Mouse (Mus musculus) spleen, adult 12 weeks (tissue): ENCODE results near the gene Spon2.

Experiments
- DNase-seq: peaks from one replicate; pipeline ENCODE4 v3.0.0; 2022; ENCODE audit warnings: low spot score

The Spon2 gene

DNA sequence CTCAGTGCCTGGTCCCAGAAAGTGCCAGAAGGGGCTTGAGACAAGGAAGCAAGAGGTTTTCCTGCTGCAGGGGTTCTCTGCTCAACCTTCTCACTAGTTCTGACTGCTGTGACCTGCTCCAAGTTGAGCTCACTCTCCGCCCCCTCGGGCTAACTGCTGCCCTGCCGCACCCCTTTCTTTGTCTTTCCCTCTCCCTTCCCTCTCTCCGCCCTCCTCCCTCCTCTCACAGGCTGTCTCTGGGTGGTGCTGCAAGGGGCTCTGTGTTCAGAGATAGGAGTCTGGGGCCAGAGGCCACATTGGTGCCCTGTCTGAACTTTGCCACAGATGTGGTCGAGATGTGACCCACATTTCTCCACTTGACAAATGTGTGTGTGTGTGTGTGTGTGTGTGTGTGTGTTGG is at the start of gene Spon2:
TSS of gene Spon2 (minus strand) at position 375 of the 400 bp plus-strand sequence.
- no peak for DNase-seq

GRCm38 (mm10) chr5:33254416-33254815 is 36.2 kb upstream of the Spon2 start:
- no peak for DNase-seq

GRCm38 (mm10) chr5:33248186-33248585 is 29.9 kb upstream of the Spon2 start:
- no peak for DNase-seq

- DNase-seq = no peak
Measured at GRCm38 (mm10) chr5:33247387-33247786, 29.1 kb upstream of the Spon2 start.

GRCm38 (mm10) chr5:33245701-33246100 is 27.4 kb upstream of the Spon2 start:
- no peak for DNase-seq

DNA sequence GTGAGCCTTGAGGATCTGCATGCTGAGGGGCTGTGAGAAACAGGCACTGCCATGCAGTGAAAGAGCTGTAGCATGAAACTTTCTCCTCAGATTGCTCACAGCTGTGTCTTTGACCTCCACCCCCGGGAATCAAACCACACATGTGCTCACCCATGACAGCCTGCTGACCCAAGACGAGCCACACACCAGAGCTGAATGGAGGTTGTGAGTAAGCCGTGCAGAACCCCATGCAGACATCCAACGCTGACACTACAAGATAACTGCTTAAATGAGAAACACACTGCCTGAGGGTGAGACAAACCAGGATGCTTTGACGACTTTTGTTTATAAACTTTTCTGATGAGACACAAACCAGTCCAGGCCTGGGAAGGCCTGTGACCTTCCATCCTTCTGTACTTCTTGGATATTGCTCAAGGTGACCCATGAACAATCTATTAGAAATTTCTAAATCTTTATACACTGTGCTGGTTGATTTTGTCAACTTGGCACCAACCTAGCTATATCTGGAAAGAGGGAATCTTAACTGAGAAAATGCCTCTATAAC is 26.2 kb upstream of the Spon2 start:
- no peak for DNase-seq

DNA sequence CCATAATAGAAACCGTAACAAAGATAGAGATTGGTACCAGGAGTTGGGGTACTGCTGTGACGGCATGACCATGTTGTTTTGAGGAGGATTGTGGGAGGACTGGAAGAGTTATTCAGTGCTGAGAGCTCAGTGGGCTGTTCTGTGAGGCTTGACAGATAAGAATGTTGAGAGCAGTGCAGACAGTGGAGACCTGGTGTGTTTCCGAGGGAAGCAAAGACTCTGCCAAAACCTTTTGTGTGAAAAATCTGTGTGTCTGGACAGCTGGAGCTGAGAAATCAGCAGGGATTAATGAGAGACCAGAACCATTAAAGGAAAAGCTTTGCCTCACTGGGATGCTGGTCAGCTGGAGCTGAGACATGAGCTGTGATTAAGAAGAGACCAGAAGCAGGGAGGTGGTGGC is 21.7 kb upstream of the Spon2 start:
- DNase-seq = no peak

- no peak for DNase-seq
Measured at GRCm38 (mm10) chr5:33239111-33239714, 21.0 kb upstream of the Spon2 start.

DNA sequence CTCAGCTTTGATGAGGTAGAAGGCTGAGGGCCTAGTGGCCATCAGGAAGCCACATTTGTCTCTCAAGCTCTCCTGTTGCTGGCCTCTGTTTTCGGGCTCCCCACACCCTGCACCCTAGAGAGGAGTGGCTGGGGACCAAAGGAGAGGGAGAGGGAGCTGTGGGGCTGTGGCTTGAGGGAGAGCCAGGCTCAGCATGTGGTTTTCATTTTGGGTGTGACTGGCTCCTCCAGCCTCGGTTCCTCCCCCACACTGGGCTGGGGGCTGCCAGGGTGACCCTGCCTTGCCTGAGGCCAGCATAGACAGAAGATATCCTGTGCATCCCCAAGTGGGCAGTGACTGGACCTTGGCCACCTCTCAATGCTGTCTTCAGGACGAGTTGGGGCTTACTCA is 20.0 kb upstream of the Spon2 start:
- no peak for DNase-seq

DNA sequence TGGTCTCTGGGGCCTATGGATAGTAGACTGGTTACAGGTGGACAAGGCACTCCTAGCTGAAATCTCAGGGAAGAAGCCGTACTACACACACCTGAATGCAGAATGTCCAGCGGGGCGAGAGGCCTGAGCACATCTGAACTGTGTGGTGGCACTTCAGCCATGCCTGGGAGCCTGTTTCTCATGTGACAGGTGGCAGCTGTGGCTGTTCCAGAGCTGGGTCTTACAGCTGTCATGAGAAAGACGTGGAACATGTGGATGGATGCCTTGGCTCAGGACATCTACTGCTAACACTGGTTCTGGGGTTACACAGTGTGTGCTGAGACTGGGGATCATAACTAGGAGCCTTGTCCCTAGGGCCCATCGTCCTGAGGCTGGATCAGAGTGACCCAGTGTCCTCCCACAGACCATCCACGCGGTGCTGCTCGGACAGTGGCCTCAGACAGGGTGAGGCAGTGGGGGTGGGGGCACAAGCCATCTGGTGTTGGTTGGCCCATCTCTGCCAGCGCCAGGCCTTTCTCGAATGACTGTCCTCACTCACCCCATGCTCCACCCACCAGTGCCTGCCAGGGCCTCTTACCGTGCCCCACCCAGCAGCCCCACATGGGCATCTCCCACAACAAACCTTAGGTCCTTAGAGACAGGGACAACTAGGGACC is 19.5 kb upstream of the Spon2 start:
- no peak for DNase-seq

GRCm38 (mm10) chr5:33234391-33235031 is 16.3 kb upstream of the Spon2 start:
- DNase-seq = no peak

DNA sequence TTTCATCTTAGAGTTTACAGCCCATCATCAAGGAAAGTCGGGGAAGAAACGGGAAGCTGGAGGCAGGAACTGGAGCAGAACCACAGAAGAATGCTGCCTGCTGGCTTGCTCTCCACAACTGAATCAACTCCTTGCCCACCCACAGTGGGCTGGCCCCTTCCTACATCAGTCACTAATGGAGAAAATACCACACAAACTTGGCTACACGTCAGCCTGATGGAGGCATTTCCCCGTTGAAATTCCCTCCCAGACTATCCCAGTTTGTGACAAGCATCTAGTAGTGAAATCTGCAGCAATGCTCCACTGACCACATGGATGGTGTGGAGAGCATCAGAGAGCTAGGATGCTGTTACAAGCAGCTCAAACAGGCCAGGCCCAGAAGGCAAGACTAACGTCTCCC is 14.5 kb upstream of the Spon2 start:
- no peak for DNase-seq

GRCm38 (mm10) chr5:33230285-33230684 is 12.0 kb upstream of the Spon2 start:
- DNase-seq = no peak

- DNase-seq = no peak
Measured at GRCm38 (mm10) chr5:33228428-33228827, 10.2 kb upstream of the Spon2 start.

DNA sequence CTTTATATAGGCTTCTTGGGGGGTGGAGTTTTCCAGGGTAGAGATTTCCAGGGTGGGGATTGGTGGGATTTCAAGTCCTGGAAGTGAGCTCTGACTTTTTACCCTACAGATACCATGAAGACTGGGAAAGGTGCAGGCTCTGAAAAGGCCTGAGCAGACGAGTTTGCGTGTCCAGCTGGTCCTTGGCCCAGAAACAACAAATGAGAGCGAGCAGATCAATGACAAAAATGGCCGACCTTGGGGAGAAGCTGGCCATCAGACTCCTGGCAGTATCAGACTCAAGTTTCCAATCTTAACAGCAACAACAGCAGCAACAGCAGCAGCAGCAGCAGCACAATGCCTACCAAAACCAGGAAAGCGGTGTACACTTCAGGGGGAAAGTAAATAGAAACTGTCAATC is 7.4 kb upstream of the Spon2 start:
- no peak for DNase-seq

DNA sequence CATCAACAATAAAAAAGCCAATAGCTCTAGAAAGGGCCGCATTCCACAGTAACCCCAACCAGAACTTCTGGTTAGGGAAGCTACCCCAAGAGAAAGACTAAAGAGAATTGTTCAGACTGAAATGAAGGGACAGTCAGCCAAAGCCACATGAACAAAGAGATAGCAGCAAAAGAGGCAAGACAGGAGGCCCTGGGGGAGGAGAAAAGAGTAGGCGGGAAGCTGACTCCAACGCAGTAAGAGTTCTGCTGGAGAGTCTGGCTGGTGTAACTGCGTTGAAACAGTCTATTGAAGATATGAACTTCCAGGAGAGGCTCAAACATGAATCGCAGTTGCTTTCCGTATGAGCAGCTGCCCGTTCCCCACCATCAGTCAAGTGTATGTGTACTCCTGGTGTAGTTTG is 6.2 kb upstream of the Spon2 start:
- no peak for DNase-seq

DNA sequence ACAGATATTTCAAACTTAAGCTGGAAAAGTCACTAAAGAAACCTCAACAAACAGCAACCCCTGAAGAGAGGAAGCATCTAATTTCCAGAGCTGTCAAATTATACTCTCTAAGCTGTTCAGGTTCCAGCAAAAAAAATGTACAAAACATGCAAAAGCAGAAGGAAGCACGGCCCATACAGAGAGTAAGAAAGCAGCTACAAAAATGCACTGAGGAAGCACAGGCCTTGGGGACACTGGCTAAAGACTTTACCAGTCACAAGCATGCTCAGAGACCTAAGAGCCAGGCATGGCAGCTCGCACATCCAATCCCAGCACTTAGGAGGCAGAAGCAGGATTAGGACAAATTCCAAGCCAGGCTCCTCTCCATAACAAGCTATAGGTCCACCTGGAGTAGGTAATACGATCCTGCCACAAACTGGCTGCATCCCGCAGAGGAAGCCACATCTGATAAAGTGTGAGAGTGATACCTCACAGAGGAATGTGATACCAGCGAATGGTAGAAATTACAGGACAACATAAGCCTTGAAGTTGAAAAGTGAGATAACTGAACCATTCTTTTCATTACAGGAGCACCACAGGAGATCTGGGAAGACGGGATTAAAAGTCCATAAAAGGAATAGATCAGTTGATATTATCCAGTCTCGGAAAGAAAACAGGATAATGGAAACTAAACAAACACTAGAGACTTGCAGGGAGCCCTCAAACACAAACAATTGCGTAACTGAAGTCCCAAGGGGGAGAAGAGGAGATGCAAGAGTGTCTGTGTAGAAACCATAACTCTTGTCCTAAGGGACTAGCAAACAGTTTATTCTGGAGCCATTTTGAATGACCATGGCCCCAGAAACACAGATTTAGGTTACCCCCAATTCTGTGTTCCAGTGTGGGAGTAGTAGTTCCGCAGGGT is 4.8 kb upstream of the Spon2 start:
- no peak for DNase-seq

GRCm38 (mm10) chr5:33222389-33222788 is 4.1 kb upstream of the Spon2 start:
- no peak for DNase-seq

GRCm38 (mm10) chr5:33220350-33221044 is 2.2 kb upstream of the Spon2 start:
- DNase-seq = no peak

GRCm38 (mm10) chr5:33219831-33220230 is 1.6 kb upstream of the Spon2 start:
- DNase-seq = no peak

DNA sequence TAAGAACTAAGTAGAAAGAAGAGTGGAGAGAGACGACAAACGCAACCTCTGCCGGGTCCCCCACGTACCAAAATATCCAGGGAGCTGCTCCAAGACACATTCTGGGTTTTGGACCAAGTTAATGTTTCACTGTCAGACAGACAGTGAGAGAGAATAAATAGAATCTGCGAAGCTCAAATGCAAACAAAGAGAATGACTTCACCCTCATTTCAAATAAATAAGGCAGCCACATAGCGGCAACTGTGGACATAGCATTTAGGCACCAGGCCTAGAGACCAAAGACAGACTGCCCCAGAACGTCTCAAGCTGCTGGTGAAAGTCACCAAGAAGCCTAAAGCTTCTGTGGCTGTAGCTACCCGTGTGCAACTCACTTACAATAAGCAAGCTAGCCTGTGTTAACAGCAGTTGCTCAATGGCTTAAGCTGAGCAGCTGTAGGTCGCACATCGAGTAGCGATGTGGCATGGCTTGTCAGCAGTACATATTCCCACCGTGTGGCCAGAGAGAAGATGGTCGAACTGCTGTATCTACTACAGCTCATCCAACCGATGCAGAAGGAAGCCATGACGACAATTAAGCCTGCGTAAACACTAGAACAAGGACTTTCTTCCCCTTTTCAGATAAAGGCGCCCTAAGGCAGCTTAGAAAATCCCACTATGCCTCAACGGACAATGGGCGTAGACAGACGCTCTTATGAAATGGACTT is 643 bp upstream of the Spon2 start:
- no peak for DNase-seq
